Mouse (Mus musculus): ENCODE data around the gene Camkk1.

DNA sequence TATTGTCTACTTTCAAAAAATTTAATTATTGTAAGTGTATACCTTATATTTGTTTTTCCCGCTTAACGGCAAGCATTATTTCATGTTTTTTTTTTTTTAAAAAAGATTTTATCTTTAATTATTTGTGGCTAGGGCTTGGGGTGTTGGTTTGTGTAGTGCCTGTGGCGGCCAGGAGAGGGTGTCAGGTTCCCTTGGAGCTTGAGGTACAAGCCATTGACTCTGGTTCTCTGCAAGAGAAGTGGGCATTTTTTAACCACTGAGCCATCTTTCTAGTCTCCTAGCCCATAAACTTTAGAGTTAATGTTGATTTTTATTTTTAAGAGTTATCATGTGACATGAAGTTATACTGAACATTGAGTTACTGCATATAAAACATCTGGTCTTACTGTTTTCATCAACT is 53.0 kb downstream of the Camkk1 start:
- TF ChIP-seq CTCF (IDR thresholded peaks at IDR 0.05; ENCODE audit: borderline replicate concordance, extremely low read depth, insufficient read depth, insufficient read length), result peak; percentile 62
- no peak for TF ChIP-seq POLR2A (IDR thresholded peaks at IDR 0.05; ENCODE audit: borderline replicate concordance, extremely low read depth, insufficient read depth, insufficient read length, poor library complexity, severe bottlenecking)

Data from brain, embryonic 14.5 days (tissue).